Mouse (Mus musculus) embryo, embryonic 10 days (tissue): ENCODE data around the gene Dmrtc1c2.
"Not testable (repeated sequence)": the region's sequence is repeated elsewhere in the genome, so short reads cannot be mapped to it uniquely, and the experiment has no call there.

Experiments
- DNase-seq: peaks from one replicate; pipeline ENCODE4 v3.0.0-alpha.2; 2015; ENCODE audit warnings: low spot score

Dmrtc1c2 gene

DNA sequence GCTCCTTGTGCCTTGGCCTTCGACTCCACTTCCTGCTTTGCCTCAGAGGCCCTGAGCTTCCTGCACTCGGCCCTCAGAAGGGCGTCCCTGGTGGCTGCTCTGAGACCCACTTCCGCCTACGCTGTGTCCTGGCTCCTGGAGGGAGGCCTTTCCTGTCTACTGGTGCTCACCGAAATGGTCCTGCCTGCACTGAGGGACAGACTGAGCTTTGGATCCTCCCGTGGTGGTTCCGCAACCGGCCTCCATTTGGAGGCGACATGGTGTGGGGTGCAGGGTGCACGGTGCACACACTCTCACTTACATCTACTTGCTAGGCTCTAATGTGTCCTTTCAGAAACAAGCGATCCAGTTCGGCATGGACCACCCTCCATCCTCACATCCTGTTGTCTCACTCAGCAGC is at the start of gene Dmrtc1c2:
TSS of gene Dmrtc1c2 (minus strand) at position 101 of the 400 bp plus-strand sequence.
- not testable (repeated sequence) for DNase-seq

GRCm38 (mm10) chrX:102867871-102868270 is 13.5 kb upstream of the Dmrtc1c2 start, which contains the start of gene 1700031F05Rik:
Gene 1700031F05Rik (minus strand): TSS chrX:102867971.
- no peak for DNase-seq

DNA sequence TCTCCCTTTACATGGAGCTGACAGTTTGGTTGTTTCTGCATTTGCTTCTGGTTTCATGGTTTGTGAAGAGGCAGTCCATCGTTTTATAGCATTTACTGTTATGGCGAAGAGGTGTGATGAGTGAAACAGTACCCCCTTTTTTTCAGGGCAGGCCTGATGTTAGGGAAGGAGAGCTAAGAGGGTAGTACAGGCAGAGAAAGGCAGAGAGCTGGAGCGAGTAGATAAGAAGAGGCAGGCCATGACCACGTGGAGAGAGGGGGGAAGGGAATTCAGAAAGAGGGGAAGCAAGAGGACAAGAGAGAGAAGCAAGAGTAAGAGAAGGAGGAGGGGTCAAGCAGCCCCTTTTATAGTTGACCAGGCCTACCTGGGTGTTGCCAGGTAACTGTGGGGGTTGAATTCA is 42.1 kb downstream of the Dmrtc1c2 start:
- no peak for DNase-seq

GRCm38 (mm10) chrX:102802663-102803062 is 51.8 kb downstream of the Dmrtc1c2 start, which contains the start of gene Dmrtc1c1:
Gene Dmrtc1c1 (plus strand): TSS chrX:102802963.
- DNase-seq, result not testable (repeated sequence)
